Comparison of ENCODE assay signal across 14 mouse cellular contexts in genomic region chr10:76771624-76772023, GRCm38 (mm10). TPM values are rescaled to one million over a fixed set of nuclear protein-coding genes. Genes with fewer than 3 reads are reported as not detected.
"Had no signal": no experiment of that assay in that cellular context is flagged by ENCODE, and none has a peak within 500 bp of the region (broad histone marks: within the 10 kb centered on the region; RNA-seq: fewer than 3 reads in every experiment).

No protein-coding gene starts in this region.

- H3K9ac ChIP-seq: neural tube, embryonic 15.5 days; stomach, embryonic 15.5 days had no signal

- H3K4me3 ChIP-seq: neural tube, embryonic 15.5 days; stomach, embryonic 15.5 days had no signal

- DNase-seq: retina, postnatal 1 day; right cerebral cortex, adult 18-20 months; right cerebral cortex, postnatal 14 days; right cerebral cortex, postnatal 25 days; right cerebral cortex, postnatal 4 days; spleen, adult 18-20 months; thymus, adult 18-20 months; thymus, adult 2 months; thymus, postnatal 14 days; thymus, postnatal 25 days had no signal

- H3K27ac ChIP-seq: neural tube, embryonic 15.5 days; stomach, embryonic 15.5 days; stomach, postnatal 0 days had no signal

- H3K4me2 ChIP-seq: neural tube, embryonic 15.5 days; stomach, embryonic 15.5 days had no signal

- H3K36me3 ChIP-seq: stomach, embryonic 15.5 days had no signal

- H3K4me1 ChIP-seq: neural tube, embryonic 15.5 days; stomach, embryonic 15.5 days had no signal

- H3K27me3 ChIP-seq: neural tube, embryonic 15.5 days; stomach, embryonic 15.5 days had no signal

- H3K9me3 ChIP-seq: neural tube, embryonic 15.5 days; stomach, embryonic 15.5 days had no signal

RNA-seq across cellular contexts. Expression of gene Col6a1, which starts 45.7 kb away (rescaled TPM):
- total RNA-seq: neutrophil, adult 5-6 weeks had no signal
